ENCODE assay signal across 14 mouse cellular contexts in genomic region chr7:30924581-30924980, GRCm38 (mm10). TPM values are rescaled to one million over a fixed set of nuclear protein-coding genes. Genes with fewer than 3 reads are reported as not detected.
DNase-seq lines count a peak whose midpoint lies in the region; TF ChIP-seq lines count a peak whose summit lies in the region.
"Not testable (repeated sequence)": the region's sequence is repeated elsewhere in the genome, so short reads cannot be mapped to it uniquely, and the experiment has no call there.
"Had no signal": no experiment of that assay in that cellular context is flagged by ENCODE, and none has a peak within 500 bp of the region (broad histone marks: within the 10 kb centered on the region; RNA-seq: fewer than 3 reads in every experiment).

Hamp2 (minus strand) TSS chr7:30924681.

- H3K27me3 ChIP-seq in liver, adult 2 months (ENCODE audit: control insufficient read depth, insufficient read depth, low read length); spleen, adult 2 months (ENCODE audit: control insufficient read depth, insufficient read depth, low read length): not testable (repeated sequence)

- not testable (repeated sequence) for TF ChIP-seq POLR2A in liver, adult 2 months (IDR thresholded peaks at IDR 0.05; ENCODE audit: extremely low read depth, insufficient read depth, low read length); spleen, adult 2 months (IDR thresholded peaks at IDR 0.05; ENCODE audit: low read depth, low read length)

- WGBS in liver, adult 2 months: 54% methylated on average over 2 of the region's 2 CpGs
- 89% methylated on average over 2 of the region's 2 CpGs for WGBS in spleen, adult 2 months

- H3K36me3 ChIP-seq in liver, adult 2 months (ENCODE audit: control insufficient read depth, insufficient read depth, low read length); spleen, adult 2 months (ENCODE audit: control insufficient read depth, insufficient read depth, low read length): not testable (repeated sequence)

- not testable (repeated sequence) for H3K27ac ChIP-seq in liver, adult 2 months (replicated peaks; ENCODE audit: insufficient read depth, low read depth, low read length); spleen, adult 2 months (ENCODE audit: insufficient read depth, low read length)

- DNase-seq in adrenal gland, adult 2 months; liver, adult 2 months (ENCODE audit: extremely low read depth, low read depth, low spot score); spleen, adult 2 months (ENCODE audit: low read depth in 1 of 2, low spot score in 2 of 2): not testable (repeated sequence)
- peak; percentile 73 for DNase-seq in heart, adult 11 months

- not testable (repeated sequence) for H3K9ac ChIP-seq in liver, adult 2 months (ENCODE audit: low read depth, low read length)

- not testable (repeated sequence) for H3K79me2 ChIP-seq in liver, adult 2 months (ENCODE audit: control insufficient read depth, insufficient read depth, low read length)

- not testable (repeated sequence) for H3K4me1 ChIP-seq in liver, adult 2 months (ENCODE audit: control insufficient read depth, insufficient read depth, low read length); spleen, adult 2 months (ENCODE audit: control insufficient read depth, insufficient read depth, insufficient read length)

- TF ChIP-seq CTCF in liver, adult 2 months (IDR thresholded peaks at IDR 0.05; ENCODE audit: low read depth, low read length); spleen, adult 2 months (IDR thresholded peaks at IDR 0.05; ENCODE audit: extremely low read depth, insufficient read depth, insufficient read length, insufficient replicate concordance): not testable (repeated sequence)

- not testable (repeated sequence) for H3K4me3 ChIP-seq in liver, adult 2 months (ENCODE audit: insufficient read depth, low read depth, low read length); spleen, adult 2 months (ENCODE audit: extremely low read depth, insufficient read depth, insufficient read length)

RNA-seq across cellular contexts. Expression of gene Hamp2, which starts in this region (rescaled TPM):
- total RNA-seq in adrenal gland, adult 2 months (2021): 10 to 100 TPM in 1 of 2 experiments, not detected in 1; 16.6 TPM
- 2.6 and 17.4 TPM in 2 replicates for polyA plus RNA-seq in adrenal gland, adult 2 months (2012; rRNA removed)
- total RNA-seq in liver, adult 2 months (2014; rRNA removed): 445 and 548 TPM in 2 replicates
- polyA plus RNA-seq in liver, adult 2 months (2012; rRNA removed): 6,798 and 9,385 TPM in 2 replicates
- 15.6 and 18.2 TPM in 2 replicates for polyA plus RNA-seq in spleen, adult 2 months (2012; rRNA removed)
- total RNA-seq: CH12.LX, ES-E14, G1E, MEL had no signal
- polyA plus RNA-seq: activated CD4-positive, CD25-positive, alpha-beta regulatory T cell, adult 4 months; brain, embryonic 14.5 days; C2C12; CD4-positive, CD25-positive, alpha-beta regulatory T cell, adult 4 months; cerebellum, adult 2 months; G1E; Patski had no signal

Comparison
In these comparisons a context has a peak if more than half of its experiments do, and no peak if none do; other contexts are left out.
1. RNA of gene Hamp2 (total RNA-seq): 445 to 548 TPM in liver, adult 2 months; 16.6 TPM in adrenal gland, adult 2 months; every median in the first group is over 10 times any median in the second.
2. RNA of gene Hamp2 (polyA plus RNA-seq): 6,798 to 9,385 TPM in liver, adult 2 months; 15.6 to 18.2 TPM in spleen, adult 2 months and 2.6 to 17.4 TPM in adrenal gland, adult 2 months; every median in the first group is over 100 times any median in the second.